In genomic region chrX:98271361-98271760, GRCm38 (mm10) we compare ENCODE assay signal across 19 mouse cellular contexts.
"Had no signal": no experiment of that assay in that cellular context is flagged by ENCODE, and none has a peak within 500 bp of the region (broad histone marks: within the 10 kb centered on the region; RNA-seq: fewer than 3 reads in every experiment).

No protein-coding gene starts in this region.

- H3K4me3 ChIP-seq: lung, embryonic 15.5 days; megakaryocyte, embryonic 14.5 days; midbrain, embryonic 13.5 days; midbrain, embryonic 15.5 days; neural tube, embryonic 12.5 days had no signal

- H3K27ac ChIP-seq: lung, embryonic 15.5 days; macrophage; midbrain, embryonic 13.5 days; midbrain, embryonic 15.5 days; neural tube, embryonic 12.5 days had no signal

- H3K9me3 ChIP-seq: lung, embryonic 15.5 days; megakaryocyte, embryonic 14.5 days; midbrain, embryonic 13.5 days; midbrain, embryonic 15.5 days; neural tube, embryonic 12.5 days had no signal

- H3K9ac ChIP-seq: lung, embryonic 15.5 days; midbrain, embryonic 13.5 days; midbrain, embryonic 15.5 days; neural tube, embryonic 12.5 days had no signal

- H3K27me3 ChIP-seq: lung, embryonic 15.5 days; megakaryocyte, embryonic 14.5 days; midbrain, embryonic 13.5 days; midbrain, embryonic 15.5 days; neural tube, embryonic 12.5 days had no signal

- H3K4me2 ChIP-seq: lung, embryonic 15.5 days; midbrain, embryonic 11.5 days; midbrain, embryonic 13.5 days; midbrain, embryonic 15.5 days; neural tube, embryonic 12.5 days had no signal

- H3K4me1 ChIP-seq: lung, embryonic 15.5 days; megakaryocyte, embryonic 14.5 days; midbrain, embryonic 13.5 days; midbrain, embryonic 15.5 days; neural tube, embryonic 12.5 days had no signal

- DNase-seq: lung, adult 2 months; lung, postnatal 14 days; lung, postnatal 36 days; retina, postnatal 1 day; right cerebral cortex, adult 18-20 months; right cerebral cortex, postnatal 25 days; right cerebral cortex, postnatal 4 days; spleen, adult 18-20 months; thymus, adult 18-20 months; thymus, postnatal 14 days; thymus, postnatal 36 days had no signal

- H3K36me3 ChIP-seq: lung, embryonic 15.5 days; midbrain, embryonic 13.5 days; midbrain, embryonic 15.5 days; neural tube, embryonic 12.5 days had no signal

- ATAC-seq: lung, postnatal 0 days; midbrain, embryonic 13.5 days; midbrain, embryonic 15.5 days had no signal
